Mouse (Mus musculus) G1E (cell line): ENCODE results near the gene Gpatch2.

Source experiments
- CTCF ChIP-seq: IDR thresholded peaks from 2 replicates; pipeline ENCODE4 v1.5.1; 2012; ENCODE audit warnings: low read depth, low read length, inconsistent platforms, mixed read lengths
- POLR2AphosphoS5 ChIP-seq: IDR thresholded peaks from 2 replicates; pipeline ENCODE4 v1.6.1; 2012; ENCODE audit warnings: low read depth, low read length, inconsistent platforms; ENCODE audit not compliant: insufficient replicate concordance
- TAL1 ChIP-seq: conservative IDR thresholded peaks from 2 replicates; pipeline ENCODE4 v1.6.1; 2012; ENCODE audit warnings: low read depth, low read length, inconsistent platforms, mixed read lengths

DNA sequence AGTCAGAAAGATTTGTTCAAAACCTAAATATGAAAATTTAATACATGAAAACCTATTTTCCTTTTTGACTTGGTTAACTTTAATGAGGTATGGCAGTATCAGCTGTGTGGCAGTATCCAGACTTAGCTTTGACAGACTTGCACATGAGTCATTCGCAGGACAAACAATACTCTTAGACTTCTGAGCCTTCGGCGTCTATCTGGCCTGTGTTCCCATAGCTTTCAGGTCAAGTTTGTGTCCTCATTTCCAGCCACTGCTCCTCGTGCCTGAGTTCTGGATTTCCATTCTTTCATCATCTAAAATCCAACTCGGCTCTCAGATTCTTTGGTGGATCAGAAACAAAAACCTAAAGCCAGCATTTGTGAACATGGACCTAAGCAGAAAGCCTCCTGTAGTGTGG, 79.2 kb downstream of the Gpatch2 start:
- no peak for TF ChIP-seq POLR2AphosphoS5
- no peak for TF ChIP-seq CTCF
- TF ChIP-seq TAL1: no peak
